Mouse (Mus musculus) kidney, embryonic 16.5 days (tissue): ENCODE results near the gene Polg. TPM values are rescaled to one million over a fixed set of nuclear protein-coding genes. Genes with fewer than 3 reads are reported as not detected.

Experiments
- ATAC-seq: fragments of 200-750 bp; cut with Nextera tagmentation; 2 replicates; pipeline ENCODE4 v1.8.0; 2017; ENCODE audit warnings: moderate TSS enrichment; ENCODE audit not compliant: low FRiP score, low TSS enrichment
- H3K27ac ChIP-seq: fragments of 300-500 bp; sonication (generic); 2 replicates; pipeline ENCODE4 v1.5.1; 2014; ENCODE audit warnings: low read length
- H3K27me3 ChIP-seq: fragments of 300-500 bp; sonication (generic); 2 replicates; pipeline ENCODE4 v1.6.1; 2014; ENCODE audit warnings: low read length, control low read depth, mixed read lengths; ENCODE audit not compliant: insufficient read depth
- H3K36me3 ChIP-seq: fragments of 300-500 bp; sonication (generic); 2 replicates; pipeline ENCODE4 v1.6.1; 2014; ENCODE audit warnings: low read length, control low read depth, mixed read lengths; ENCODE audit not compliant: insufficient read depth
- H3K4me1 ChIP-seq: fragments of 300-500 bp; sonication (generic); 2 replicates; pipeline ENCODE4 v1.6.1; 2014; ENCODE audit warnings: low read length, control low read depth, mixed read lengths; ENCODE audit not compliant: insufficient read depth
- H3K4me2 ChIP-seq: fragments of 300-500 bp; sonication (generic); replicated peaks from 2 replicates; pipeline ENCODE4 v1.6.1; 2014; ENCODE audit warnings: low read depth, low read length
- H3K4me3 ChIP-seq: fragments of 300-500 bp; sonication (generic); 2 replicates; pipeline ENCODE4 v1.5.1; 2014; ENCODE audit warnings: mild to moderate bottlenecking, low read length
- H3K9ac ChIP-seq: fragments of 300-500 bp; sonication (generic); replicated peaks from 2 replicates; pipeline ENCODE4 v1.6.1; 2014; ENCODE audit warnings: low read length
- H3K9me3 ChIP-seq: fragments of 300-500 bp; sonication (generic); 2 replicates; pipeline ENCODE4 v1.6.1; 2016; ENCODE audit warnings: low read length, control low read depth
- WGBS: fragments of 180-500 bp; shearing (Covaris S2); extraction: QIAGEN DNeasy Blood & Tissue Kit; methylation state at CpG from one replicate; pipeline ENCODE4 v1.1.7; 2014; 5-methylcytosine and 5-hydroxymethylcytosine counted together
- polyA plus RNA-seq: library from polyadenylated mRNA; unstranded; fragments of >200 nt; fragmentation: Nextera tagmentation; extraction: Ambion mirVana; gene quantifications from 2 replicates; pipeline ENCODE4 v1.2.1, GENCODE M21; 2015

The Polg gene
- polyA plus RNA-seq, 1 experiment from 2014 or later = 37.1 TPM

DNA sequence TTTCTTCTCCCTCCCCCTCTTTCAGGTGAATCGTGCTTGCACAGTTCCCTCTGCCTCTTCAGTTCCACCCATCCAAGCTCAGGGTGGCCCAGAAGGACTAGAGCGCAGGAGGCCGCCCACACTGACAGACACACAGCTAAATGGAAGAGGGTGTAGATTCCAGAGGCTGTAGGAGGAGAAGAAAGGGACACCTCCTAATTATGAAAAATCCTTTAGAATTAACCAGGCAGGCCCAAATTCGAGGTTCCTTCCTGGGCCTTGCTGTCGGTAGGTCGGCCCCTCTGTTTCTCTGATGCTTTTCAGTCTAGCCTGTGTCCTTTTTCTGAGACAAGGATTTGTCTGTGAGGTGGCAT lies 36.9 kb upstream of the Polg start:
- no peak overlapping the region for H3K9ac ChIP-seq
- 6% methylated on average over 6 of the region's 6 CpGs for WGBS
- H3K4me2 ChIP-seq = no peak overlapping the region
- no peak overlapping the region for H3K4me3 ChIP-seq
- no peak overlapping the region for H3K27ac ChIP-seq
- H3K4me1 ChIP-seq = peaks cover 14% of the 10 kb centered on the region
- no peaks in the 10 kb centered on the region for H3K9me3 ChIP-seq
- H3K27me3 ChIP-seq = peaks cover 100% of the 10 kb centered on the region
- no peaks in the 10 kb centered on the region for H3K36me3 ChIP-seq
- ATAC-seq = no peak

DNA sequence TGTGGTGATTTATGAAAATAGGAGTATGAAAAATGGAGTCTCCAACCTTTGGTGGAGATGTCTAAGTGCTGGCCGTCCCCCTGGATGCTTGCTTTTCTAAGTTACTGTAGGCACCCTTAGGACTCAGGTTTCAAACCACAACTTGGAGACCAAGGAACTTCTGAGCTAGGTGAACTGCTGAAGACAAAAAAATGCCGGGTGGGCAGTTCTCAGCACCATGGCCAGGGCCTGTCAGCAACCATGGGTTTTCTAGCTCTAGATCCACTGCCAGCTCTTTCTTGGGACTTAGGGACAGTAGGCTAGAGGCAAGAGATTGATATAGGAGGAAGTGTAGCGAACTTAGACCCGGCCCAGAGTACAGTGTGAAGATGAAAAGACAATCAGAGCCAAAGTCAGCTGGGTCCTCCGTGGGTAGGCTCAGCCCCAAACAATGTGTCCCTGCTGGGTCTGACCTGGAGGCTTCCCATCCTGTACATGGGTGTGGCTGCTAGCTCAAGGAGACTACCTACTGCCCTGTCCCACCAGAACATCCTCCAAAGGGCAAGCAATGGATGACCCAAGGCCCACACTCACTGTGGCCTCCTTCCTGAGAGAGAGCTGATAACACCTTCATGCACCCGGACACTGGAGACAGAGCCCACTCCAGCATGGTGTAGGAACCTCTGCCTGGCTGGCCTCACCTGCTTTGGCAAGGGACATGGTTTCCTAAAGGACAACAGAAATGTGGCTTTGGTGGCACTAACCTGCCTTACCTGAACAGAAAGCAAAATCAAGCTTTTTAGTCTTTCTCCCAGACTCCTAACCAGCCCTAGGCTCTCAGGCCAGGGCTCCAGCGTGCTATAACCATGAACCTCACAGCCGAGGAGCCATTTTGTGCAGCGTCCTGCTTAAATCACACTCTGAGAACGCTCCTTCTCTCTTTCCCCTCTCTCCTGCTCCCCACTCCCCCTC lies 36.3 kb upstream of the Polg start:
- Histone ChIP-seq H3K9ac (no peak overlapping the region), H3K4me1 (peaks cover 14% of the 10 kb centered on the region), H3K4me3 (no peak overlapping the region), H3K9me3 (no peaks in the 10 kb centered on the region), H3K27ac (no peak overlapping the region), H3K4me2 (no peak overlapping the region), H3K27me3 (peaks cover 100% of the 10 kb centered on the region), H3K36me3 (no peaks in the 10 kb centered on the region)
- ATAC-seq = no peak
- 3% methylated on average over 10 of the region's 10 CpGs for WGBS

DNA sequence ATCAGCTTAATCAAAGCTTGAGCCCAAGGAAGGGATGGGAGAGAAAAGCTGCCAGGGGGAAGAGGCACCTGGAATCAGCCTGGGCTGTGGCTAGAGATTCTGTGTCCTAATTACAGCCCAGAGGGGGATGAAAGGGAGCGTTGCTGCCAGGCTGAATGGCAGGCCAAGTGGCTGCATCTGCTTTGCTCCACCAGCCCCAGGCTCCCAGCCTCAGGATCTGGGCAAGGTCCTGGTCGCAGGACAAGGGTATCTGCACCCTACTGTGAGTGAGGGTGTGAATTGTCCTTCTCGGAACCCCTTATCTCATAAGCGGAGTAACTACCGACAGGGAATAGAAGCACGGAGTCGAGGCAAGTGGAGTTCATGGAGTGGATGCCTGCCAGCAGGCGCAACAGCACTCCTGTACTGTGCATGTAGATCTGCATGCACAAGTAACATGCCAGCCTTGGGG lies 35.4 kb upstream of the Polg start:
- H3K9ac ChIP-seq = no peak overlapping the region
- H3K9me3 ChIP-seq = no peaks in the 10 kb centered on the region
- H3K27me3 ChIP-seq = peaks cover 100% of the 10 kb centered on the region
- ATAC-seq = no peak
- H3K27ac ChIP-seq = no peak overlapping the region
- H3K4me3 ChIP-seq = no peak overlapping the region
- H3K4me2 ChIP-seq = no peak overlapping the region
- WGBS = 2% methylated on average over 8 of the region's 8 CpGs
- H3K4me1 ChIP-seq = peaks cover 14% of the 10 kb centered on the region
- no peaks in the 10 kb centered on the region for H3K36me3 ChIP-seq

DNA sequence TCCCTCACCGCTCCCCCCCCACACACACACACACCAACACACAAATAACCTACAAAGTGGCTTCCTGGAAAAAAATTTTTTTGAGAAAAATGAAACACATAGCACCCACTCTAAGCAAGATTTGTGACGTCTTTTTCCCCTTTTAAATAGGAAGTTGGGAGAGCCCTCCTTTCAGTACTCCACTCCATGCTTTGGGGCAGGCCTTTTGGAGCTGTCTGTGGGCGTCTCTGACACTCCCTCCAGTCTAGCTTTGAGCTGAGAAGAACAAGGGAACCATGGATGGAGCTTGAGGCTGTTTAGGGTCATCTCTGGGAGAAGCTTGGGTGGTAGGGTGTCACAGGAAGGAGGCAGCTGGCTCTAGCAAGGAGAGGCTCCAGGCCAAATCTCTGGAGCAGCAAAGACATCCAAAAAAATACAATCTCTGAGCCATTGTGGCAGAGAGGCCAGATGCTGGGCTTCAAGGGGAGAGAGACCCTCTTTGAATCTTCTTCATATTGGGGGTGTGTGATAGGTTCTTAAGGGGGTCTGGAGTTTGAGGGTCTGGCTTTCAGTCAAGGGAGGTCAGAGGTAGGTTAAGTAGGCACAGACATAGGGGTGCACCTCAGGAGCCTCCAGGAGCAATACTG lies 34.6 kb upstream of the Polg start:
- Histone ChIP-seq H3K4me1 (peaks cover 14% of the 10 kb centered on the region), H3K9me3 (no peaks in the 10 kb centered on the region), H3K4me3 (no peak overlapping the region), H3K36me3 (no peaks in the 10 kb centered on the region), H3K27me3 (peaks cover 99% of the 10 kb centered on the region), H3K27ac (no peak overlapping the region), H3K4me2 (no peak overlapping the region), H3K9ac (no peak overlapping the region)
- 0% methylated on average over 3 of the region's 3 CpGs for WGBS
- ATAC-seq = no peak

DNA sequence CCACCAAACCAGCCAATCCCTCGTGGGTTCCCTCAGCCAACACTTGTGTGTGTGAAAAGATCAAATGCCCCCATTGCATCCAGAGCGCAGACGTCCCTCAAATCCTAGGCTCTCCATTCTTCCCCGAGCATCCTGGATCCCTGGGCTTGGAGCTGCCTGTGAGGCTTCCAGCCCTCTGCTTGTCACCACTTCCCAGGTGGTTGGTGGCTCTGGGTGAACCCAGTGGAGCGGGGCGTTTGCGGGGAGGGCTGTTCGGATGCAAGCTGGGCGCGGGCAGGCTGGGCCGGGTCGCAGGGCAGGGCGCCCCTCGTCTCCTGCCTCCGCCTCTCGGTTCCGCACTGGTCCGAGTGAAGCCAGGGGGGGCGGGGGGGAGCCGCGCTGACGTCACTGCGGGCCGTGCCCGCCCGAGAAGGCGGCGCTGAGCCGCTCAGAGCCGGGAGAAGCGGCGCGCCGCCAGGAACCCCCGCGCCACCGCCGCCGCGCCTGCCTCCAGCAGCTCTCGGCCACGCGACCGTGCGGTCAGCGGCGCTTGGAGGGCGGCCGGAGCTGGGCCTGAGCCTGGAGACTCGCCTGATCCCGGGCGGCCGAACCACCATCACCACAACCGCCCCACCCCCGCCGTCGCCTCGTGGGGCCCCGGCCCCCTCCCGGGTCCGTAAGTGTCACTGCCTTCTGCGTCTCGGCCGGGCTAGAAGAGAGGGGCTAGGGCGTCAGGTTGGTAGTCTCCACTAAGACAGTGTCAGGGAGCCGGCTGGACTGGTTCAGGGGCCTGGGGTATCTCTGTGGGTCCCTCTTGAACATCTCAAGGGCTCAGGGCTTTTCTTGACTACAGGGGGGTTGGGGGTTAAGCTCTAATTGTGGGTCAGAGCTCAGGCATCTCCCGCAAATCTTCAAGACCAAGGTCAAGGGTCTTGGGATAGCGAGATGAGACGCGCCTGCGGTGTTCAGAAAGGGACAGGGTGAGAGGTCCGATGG lies 33.7 kb upstream of the Polg start:
- H3K4me2 ChIP-seq = peak overlapping the region; percentile 22

DNA sequence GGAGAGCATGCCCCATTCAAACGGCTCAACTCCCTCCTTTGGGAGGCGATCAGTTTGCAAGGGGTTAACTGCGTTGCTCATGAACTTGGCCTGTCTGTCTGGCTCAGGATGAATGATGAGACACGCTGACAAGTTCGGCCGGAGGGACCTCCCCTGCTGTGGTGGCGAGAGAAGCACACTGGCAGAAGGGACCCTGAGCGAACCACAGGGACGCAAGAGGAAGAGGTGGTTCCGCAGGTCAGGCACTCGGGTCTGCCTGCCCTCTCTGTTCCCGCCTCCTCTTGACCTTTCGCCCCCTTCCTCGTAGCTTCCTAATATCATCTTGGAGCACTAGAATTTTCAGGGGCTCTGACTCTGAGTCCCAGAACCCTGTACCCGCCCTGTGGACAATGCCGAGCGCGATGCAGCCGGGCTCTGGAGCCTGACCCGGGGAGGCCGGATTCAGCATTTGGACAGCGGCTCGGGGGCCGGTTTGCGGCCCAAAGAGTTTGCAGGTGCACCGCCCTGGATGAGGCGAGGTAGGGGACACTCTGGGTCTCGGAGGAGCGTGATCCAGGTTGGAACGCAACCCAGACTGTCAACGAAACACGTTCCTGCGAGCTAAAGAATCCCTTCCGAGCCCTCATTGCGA lies 32.9 kb upstream of the Polg start:
- peaks cover 98% of the 10 kb centered on the region for H3K27me3 ChIP-seq
- no peak for ATAC-seq
- no peak overlapping the region for H3K27ac ChIP-seq
- no peak overlapping the region for H3K9ac ChIP-seq
- WGBS = 1% methylated on average over 35 of the region's 35 CpGs
- H3K9me3 ChIP-seq = no peaks in the 10 kb centered on the region
- H3K4me1 ChIP-seq = 0 out of 2 replicates have a peak, but pooled peaks cover 3% of the 10 kb centered on the region
- H3K4me2 ChIP-seq = no peak overlapping the region
- H3K36me3 ChIP-seq = no peaks in the 10 kb centered on the region
- no peak overlapping the region; the same call in 1 of the 2 replicates for H3K4me3 ChIP-seq

More for the DNA sequence above, 33.7 kb upstream of the Polg start:
- Histone ChIP-seq H3K9ac (no peak overlapping the region), H3K4me1 (peaks cover 9% of the 10 kb centered on the region), H3K36me3 (no peaks in the 10 kb centered on the region), H3K27me3 (peaks cover 98% of the 10 kb centered on the region), H3K27ac (no peak overlapping the region), H3K9me3 (no peaks in the 10 kb centered on the region), H3K4me3 (peak overlapping the region; percentile 14)
- 1% methylated on average over 65 of the region's 72 CpGs for WGBS
- ATAC-seq = no peak

DNA sequence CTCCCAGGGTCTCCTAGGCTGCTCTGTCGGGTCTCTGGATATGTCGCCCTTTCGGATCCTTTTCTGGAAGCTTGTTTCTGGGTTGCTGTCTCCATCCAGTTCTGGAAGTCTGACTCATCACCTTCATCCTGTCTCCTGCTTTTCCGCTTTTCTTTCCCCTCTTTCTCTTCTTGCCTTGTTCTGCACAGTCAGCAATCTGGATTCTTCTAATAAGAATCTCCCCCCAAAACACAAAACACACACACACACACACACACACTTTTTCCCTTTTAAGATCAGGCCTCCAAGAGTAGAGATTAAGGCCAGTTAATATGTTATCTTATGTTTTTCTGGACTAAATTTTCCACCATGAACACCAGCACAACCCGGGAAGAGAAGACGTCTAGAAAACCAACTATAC lies 32.2 kb upstream of the Polg start:
- H3K27ac ChIP-seq = no peak overlapping the region
- H3K36me3 ChIP-seq = no peaks in the 10 kb centered on the region
- ATAC-seq = no peak
- no peak overlapping the region for H3K4me3 ChIP-seq
- H3K9me3 ChIP-seq = no peaks in the 10 kb centered on the region
- 0 out of 2 replicates have a peak, but pooled peaks cover 3% of the 10 kb centered on the region for H3K4me1 ChIP-seq
- H3K4me2 ChIP-seq = no peak overlapping the region
- no peak overlapping the region for H3K9ac ChIP-seq
- WGBS = 6% methylated on average over 6 of the region's 6 CpGs
- peaks cover 92% of the 10 kb centered on the region for H3K27me3 ChIP-seq

DNA sequence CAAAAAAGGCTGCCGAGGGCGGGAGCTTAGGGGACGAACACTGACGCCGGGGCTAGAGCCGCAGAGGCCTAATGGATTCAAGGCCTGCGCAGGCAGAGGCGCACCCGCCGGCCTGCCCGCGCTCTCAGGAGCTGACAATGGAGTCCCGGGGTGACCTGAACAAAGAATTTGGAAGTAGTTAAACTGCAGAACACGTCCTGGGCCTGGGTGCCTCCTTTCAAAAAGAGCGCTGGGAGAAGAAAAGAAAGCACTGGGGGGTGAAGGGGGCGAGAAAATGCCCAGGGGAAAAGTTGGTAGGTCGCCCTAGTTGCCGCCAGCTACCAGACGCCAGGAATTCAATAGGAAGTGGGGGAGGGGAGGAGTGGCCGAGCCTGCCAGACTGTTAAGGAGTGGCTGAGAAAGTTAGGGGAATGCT lies 31.5 kb upstream of the Polg start:
- ATAC-seq = no peak
- no peak overlapping the region for H3K27ac ChIP-seq
- WGBS = 3% methylated on average over 20 of the region's 20 CpGs
- H3K9ac ChIP-seq = no peak overlapping the region
- H3K4me2 ChIP-seq = no peak overlapping the region
- no peaks in the 10 kb centered on the region for H3K9me3 ChIP-seq
- no peaks in the 10 kb centered on the region for H3K36me3 ChIP-seq
- no peak overlapping the region for H3K4me3 ChIP-seq
- H3K27me3 ChIP-seq = peaks cover 86% of the 10 kb centered on the region
- H3K4me1 ChIP-seq = 0 out of 2 replicates have a peak, but pooled peaks cover 3% of the 10 kb centered on the region

DNA sequence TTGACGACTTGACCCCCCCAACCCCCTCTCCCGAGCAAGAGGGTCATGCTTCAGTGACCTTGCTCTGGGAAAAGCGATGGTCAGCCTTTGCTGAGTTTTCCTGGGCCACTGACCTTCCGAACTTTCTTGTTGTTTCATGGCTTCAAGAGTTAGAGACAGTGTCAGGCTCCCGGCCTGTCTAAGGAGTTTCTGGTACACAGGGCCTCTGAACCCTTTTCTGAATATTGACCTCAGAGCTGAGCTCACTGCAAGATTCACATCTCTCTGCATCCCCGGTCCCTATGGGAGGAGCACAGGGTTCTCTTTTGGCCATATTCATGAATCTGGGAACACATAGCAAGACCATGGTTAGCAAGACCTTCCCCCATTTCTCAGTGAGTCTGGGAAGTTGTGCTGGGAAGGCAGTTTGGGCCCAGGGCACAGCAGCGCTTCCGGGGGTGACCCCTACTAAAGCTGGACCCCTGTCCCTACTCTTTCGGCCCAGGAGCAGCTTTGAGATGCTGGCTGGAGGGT lies 30.7 kb upstream of the Polg start:
- H3K4me2 ChIP-seq = no peak overlapping the region
- 0 out of 2 replicates have a peak, but pooled peaks cover 3% of the 10 kb centered on the region for H3K4me1 ChIP-seq
- H3K9me3 ChIP-seq = no peaks in the 10 kb centered on the region
- no peak for ATAC-seq
- H3K27me3 ChIP-seq = peaks cover 80% of the 10 kb centered on the region
- no peaks in the 10 kb centered on the region for H3K36me3 ChIP-seq
- H3K27ac ChIP-seq = no peak overlapping the region
- no peak overlapping the region for H3K9ac ChIP-seq
- WGBS = 6% methylated on average over 9 of the region's 9 CpGs
- no peak overlapping the region for H3K4me3 ChIP-seq
